Mouse (Mus musculus) thymus, postnatal 4 days (tissue): ENCODE data around the gene Fam168a.
"Not testable (repeated sequence)": the region's sequence is repeated elsewhere in the genome, so short reads cannot be mapped to it uniquely, and the experiment has no call there.

Experiments
- DNase-seq: peaks from one replicate; pipeline ENCODE4 v3.0.0; 2021

Gene Fam168a

DNA sequence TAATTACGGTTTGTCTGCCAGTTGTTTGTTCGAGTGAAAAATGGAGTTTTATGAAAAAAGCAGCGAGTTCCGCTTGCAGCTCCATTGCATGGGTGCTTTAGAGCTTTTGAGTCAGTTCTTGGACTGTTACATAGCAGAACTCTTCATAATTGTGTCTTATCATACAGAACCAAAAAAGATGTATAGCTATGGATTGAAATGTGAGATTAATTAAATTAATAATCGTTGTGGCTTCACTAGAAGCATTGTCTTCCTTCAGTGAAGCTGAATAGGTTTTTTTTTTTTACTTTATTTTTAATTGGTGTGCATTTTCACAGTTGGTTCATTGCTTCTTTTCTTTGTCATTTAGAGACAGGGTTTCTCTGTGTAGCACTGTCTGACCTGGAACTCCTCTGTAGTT lies 12.3 kb downstream of the Fam168a start:
- DNase-seq: no peak

GRCm38 (mm10) chr7:100722268-100722667 lies 15.8 kb downstream of the Fam168a start:
- no peak for DNase-seq

DNA sequence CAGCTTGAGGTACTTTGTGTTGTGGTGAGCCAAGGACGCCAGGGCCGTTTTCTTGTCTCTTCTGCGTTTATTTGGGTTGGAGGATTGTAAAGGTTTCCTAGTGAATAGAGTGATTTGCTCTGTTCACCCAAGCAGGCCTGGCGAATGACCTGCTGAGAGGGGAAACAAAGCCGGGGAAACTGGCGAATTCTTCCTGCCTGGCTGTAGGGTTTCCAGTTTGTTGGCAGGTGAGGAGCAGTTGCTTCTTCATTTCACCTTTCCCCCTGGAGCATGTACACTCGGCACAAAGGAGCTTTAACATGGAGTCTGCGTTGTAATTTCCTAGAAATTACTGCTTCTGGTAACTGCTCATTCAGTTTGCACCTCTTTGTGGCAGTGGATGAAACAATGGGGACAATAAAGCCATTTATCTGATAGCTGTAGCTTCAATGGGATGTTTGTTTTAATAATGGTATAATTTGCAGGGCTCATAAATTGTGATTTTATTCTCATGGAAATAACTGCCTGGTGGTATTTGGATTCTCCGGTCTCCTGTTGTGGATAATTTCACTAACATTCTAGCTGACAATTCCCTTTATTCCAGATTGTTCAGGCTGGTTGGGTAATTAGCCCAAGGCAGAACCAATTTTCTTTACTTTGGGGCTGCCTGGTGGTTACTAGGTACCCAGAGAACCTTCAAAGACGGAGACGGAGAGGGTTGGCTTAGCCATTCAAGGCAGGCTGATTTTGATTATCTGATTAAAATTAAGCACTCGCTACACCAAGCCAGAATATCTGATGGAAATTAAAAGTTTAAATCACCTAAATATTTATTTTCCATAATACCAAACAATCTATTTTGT lies 17.2 kb downstream of the Fam168a start:
- no peak for DNase-seq

- no peak for DNase-seq
These were observed 21.2 kb downstream of the Fam168a start for GRCm38 (mm10) chr7:100727538-100728085.

GRCm38 (mm10) chr7:100729778-100730177 lies 23.3 kb downstream of the Fam168a start:
- DNase-seq: no peak

DNA sequence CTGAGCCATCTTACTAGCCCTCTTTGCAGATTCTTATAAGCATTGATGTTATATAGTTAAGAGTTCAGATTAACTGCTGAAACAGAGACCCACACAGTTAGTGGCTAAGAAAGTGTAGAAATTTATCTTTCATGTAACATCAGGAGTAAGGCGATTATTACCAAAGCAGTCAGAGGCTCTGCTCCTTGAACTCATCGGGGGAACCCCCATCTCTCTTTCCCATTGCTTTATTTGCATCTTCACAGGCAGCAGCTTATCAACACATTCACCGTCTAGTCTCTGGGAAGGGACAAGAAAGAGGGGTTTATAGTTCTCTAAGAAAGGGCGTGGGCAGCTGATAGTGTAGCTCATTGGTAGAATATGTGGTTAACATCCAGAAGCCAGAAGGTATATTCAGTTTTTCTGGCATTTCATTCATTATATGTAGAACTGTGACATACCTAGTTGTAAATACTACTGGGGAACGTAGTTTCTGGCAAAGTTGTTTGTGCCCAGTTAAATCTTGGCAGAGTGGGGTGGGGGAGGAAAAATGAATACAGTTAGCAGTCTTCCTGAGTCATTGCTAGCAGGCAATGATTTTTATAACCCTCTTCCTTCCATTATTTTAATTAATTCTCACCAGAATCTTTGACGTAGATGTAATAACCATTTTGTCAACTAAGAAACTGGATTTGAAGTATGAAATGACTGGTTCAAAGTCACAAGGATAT lies 26.1 kb downstream of the Fam168a start:
- DNase-seq: no peak

DNA sequence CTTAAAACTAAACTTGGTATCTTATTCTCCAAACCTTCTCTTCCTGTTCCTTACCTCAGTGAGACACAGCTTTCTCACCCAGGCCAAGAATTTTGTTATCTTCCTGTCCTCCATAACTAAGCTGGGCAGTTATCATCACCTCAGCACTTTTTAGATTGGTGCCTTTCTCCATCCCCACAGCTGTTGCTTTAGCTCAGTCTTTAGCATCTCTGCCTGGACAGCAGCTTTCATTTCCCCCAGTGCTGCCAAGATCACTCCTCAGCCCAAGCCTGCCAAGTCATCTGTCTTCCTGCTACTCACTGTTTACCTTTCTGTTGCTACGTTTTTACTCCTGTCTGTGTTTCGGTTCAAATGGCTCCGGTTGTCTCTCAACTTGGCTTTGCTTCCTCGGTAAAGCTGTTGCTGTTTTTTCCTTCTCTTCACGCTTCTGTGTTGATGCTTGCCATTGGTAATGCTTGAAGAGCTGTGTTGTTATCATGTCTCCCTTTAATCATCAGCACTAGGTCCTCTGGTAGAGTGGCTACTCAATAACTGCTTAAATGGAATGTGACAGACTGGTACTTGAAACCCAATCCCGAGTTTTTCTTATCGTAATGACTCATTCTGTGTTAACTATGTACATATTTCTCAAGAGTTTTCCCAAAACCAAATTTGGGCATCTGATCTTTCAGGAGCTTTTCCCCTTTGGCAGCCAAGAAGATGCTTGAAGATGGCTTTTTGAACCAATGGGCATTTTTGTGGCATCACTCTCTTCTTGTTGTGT lies 26.8 kb downstream of the Fam168a start:
- no peak for DNase-seq

- DNase-seq: no peak
These were observed 27.8 kb downstream of the Fam168a start for GRCm38 (mm10) chr7:100734201-100734600.

DNA sequence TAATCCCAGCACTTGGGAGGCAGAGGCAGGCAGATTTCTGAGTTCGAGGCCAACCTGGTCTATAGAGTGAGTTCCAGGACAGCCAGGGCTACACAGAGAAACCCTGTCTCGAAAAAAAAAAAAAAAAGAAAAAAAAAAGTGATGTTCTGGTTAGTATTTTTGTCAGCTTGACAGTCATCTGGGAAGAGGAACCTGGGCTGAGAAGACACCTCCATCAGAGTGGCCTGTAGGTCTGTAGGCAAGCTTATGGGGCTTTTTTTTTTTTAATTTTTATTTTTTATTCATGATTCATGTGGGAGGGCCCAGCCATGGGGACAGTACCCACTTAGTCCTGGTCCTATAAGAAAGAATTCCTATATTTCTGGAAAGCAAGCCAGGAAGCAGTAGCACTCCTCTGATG lies 28.5 kb downstream of the Fam168a start:
- DNase-seq: not testable (repeated sequence)

DNA sequence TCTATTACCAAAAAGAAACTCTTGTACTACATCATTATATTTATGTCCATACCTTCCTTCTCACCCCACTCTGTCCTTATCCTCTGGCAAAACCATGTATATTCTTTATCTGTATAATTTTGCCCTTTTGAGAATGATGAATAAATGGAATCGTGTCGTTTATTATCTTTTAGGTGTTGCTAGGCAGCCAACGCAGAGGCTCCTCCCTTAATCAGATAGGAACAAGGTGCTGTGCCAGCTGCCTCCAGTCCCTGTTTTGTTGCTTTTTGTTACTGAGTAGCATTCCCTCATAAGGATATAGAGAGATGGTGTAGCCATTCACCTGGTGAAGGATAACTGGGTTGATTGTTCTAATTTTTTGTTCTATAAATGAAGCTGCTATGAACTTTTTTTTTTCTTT lies 29.7 kb downstream of the Fam168a start:
- DNase-seq: no peak

DNA sequence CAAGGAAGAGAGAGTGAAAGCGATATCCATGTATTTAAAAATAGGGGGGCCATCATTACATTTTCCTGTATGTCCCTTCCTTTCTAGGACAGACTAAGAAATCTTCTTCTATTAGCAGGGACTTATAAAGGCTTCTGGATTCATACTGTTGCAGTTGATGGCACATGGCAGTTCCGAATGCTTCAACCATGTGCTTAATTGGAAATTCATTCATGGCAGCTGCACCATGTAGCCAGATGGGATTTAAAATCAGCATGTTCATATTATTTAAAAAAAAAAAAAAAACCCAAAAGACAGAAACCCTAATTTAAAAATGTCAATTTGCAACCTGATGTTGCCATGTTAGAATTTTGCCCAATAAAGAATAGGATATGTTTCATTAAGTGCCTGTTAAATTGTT lies 37.9 kb downstream of the Fam168a start:
- DNase-seq: no peak

GRCm38 (mm10) chr7:100750101-100750500 lies 43.7 kb downstream of the Fam168a start:
- DNase-seq: no peak

- DNase-seq: no peak
These were observed 52.3 kb downstream of the Fam168a start for GRCm38 (mm10) chr7:100758718-100759117.

DNA sequence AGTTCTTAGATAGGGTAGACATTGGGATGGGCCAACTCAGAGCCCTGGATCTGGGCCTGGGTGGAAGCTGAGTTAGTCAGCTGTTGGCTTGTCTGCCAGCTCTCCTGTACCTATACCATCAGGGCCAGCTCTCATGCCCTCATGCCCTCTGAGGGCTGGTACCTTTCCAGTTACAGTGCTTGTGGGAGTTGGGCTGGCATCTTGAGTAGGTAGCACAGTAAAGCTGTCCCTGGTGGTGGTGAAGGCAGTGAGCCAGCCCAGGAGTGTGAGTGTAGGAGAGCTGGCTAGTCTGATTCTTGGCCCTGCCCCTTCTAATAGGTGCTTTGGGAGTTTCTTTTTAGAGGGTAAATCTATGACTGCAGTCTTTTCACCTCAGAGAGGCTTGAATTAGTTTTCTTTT lies 56.3 kb downstream of the Fam168a start:
- no peak for DNase-seq

DNA sequence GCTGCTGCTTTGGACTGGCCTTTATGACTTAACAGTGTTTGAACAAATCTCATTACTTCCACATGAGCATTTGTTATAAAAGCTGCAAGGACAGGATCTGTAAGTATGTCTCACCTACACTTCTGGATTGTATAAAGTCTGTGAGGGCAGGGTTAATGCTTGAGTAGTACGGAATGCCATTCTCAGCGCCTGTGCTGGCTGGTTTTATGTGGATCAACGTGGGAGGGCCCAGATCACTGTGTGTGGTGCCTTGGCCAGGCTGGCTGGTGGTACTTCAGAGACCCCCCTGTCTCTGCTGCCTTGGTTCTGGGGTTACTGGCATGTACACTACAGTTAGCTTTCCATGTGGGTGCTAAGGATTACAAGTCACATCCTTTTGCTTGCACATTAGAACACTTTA lies 61.1 kb downstream of the Fam168a start:
- no peak for DNase-seq

GRCm38 (mm10) chr7:100768009-100768408 lies 61.6 kb downstream of the Fam168a start:
- DNase-seq: no peak

GRCm38 (mm10) chr7:100769534-100770083 lies 63.2 kb downstream of the Fam168a start:
- no peak for DNase-seq

DNA sequence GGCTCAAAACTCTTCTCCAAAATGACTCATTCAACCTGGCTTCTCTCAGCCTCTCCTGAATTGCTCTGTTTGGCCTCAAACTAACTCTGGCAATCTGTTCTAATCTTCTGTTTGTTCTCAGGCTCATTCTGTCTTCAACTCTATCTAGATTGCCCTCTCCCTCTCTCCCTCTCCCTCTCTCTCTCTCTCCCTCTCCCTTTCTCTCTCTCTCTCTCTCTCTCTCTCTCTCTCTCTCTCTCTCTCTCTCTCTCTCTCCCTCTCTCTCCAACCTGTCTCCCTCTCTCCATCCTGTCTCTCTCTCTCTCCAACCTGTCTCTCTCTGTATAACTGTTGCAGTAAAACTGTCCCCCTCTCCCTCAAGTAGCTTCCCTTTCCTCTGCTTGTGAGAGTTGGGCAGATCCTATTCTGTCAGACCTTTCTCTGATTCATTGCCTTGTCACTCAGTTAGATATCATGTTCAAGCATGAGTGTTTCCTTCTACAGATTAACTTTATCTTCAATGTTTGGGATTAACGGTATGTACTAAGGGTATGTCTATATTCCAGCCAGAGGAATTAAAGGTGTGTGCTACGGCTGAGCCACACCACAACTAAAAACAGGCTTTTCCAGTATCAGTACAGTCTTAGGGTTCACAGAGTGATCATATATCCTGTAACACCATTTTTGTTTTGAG lies 64.4 kb downstream of the Fam168a start:
- no peak for DNase-seq

DNA sequence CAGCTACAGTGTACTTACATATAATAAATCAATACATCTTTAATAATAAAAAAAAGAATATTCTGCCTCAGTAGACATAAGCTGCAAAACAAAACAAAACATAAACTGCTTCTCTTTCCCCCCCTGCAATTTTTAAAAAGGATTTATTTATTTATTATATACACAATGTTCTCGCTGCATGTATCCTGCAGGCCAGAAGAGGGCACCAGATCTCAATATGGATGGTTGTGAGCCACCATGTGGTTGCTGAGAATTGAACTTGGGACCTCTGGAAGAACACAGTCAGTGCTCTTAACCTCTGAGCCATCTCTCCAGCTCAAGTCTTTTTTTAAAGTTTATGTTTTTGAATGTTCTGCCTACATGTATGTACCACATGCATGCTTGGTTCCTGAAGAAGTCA lies 67.8 kb downstream of the Fam168a start:
- peak; percentile 9 for DNase-seq

- no peak for DNase-seq
These were observed 69.4 kb downstream of the Fam168a start for GRCm38 (mm10) chr7:100775810-100776209.

DNA sequence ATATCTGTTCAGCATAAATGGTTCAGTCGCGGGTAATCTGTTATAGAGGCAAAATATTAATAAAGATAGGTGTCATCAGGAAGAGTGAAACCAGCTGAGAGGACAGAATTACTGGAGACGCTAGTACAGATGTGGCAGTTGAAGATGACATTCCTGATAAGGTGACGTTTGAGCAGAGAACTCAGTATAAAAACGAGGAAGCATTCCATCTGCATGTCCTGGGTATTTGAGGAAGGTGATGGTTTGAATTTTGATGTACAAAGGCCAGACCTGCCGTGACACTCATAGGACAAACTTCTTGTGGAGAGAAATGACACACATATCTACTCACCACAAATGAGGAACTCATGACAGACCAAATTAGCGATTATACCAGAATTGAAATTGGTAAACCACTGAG lies 73.8 kb downstream of the Fam168a start:
- no peak for DNase-seq

- DNase-seq: no peak
These were observed 78.2 kb downstream of the Fam168a start for GRCm38 (mm10) chr7:100784650-100785049.
